Mouse (Mus musculus): ENCODE results near the gene AI661453.

- TF ChIP-seq POLR2A (IDR thresholded peaks at IDR 0.05; ENCODE audit: insufficient read depth, low read length) = no peak
- TF ChIP-seq CTCF (IDR thresholded peaks at IDR 0.05; ENCODE audit: low read depth, low read length) = no peak
Observed at GRCm38 (mm10) chr17:47484993-47485392, 48.6 kb downstream of the AI661453 start.

Data from ES-Bruce4 (cell line).